Mouse (Mus musculus): Measurements from ENCODE around the gene Padi3. TPM values are rescaled to one million over a fixed set of nuclear protein-coding genes. Genes with fewer than 3 reads are reported as not detected.
A peak's percentile ranks its signal among the peaks of the same experiment; 100 is the strongest.

Gene Padi3
- polyA plus RNA-seq, 1 experiment, result 2.8 TPM

DNA sequence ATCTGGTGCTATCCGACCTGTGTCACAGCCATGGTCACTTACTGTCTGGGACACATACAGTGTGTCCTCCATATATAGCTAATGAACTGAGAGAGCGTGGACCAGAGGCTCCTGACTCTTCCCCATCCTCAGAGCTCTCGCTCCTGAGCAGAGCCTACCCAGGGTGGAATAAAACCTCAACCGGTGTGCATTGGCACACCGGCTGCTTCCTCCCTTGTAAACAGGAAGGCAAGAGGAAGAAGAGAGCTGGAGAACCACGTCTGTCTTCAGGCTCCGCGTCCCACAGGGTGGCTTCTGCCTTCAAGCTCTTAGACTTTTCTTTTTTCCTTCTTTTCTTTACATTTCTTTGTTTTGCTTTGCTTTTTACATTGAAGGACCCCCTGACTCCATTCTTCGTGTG lies 27.6 kb downstream of the Padi3 start:
- no peaks in the 10 kb centered on the region for H3K79me2 ChIP-seq (ENCODE audit: control insufficient read depth, insufficient read depth)
- no peaks in the 10 kb centered on the region for H3K36me3 ChIP-seq (ENCODE audit: control insufficient read depth, insufficient read depth)
- H3ac ChIP-seq (ENCODE audit: control insufficient read depth, insufficient read length), result no peak overlapping the region
- no peaks in the 10 kb centered on the region for H3K27me3 ChIP-seq (ENCODE audit: control insufficient read depth, insufficient read depth, insufficient read length)
- no peak overlapping the region for H3K4me2 ChIP-seq (ENCODE audit: low read depth)
- TF ChIP-seq SRF (IDR thresholded peaks at IDR 0.05; ENCODE audit: control insufficient read depth, insufficient read length, low read depth) (no peak), TCF12 (IDR thresholded peaks at IDR 0.05; ENCODE audit: insufficient read depth, poor library complexity, severe bottlenecking) (no peak), CEBPB (IDR thresholded peaks at IDR 0.05; ENCODE audit: insufficient read depth, poor library complexity, severe bottlenecking) (no peak), TCF3 (IDR thresholded peaks at IDR 0.05; ENCODE audit: insufficient read length, low read depth) (no peak), POLR2AphosphoS2 (IDR thresholded peaks at IDR 0.05; ENCODE audit: insufficient read length, low read depth) (no peak), E2F4 (IDR thresholded peaks at IDR 0.05; ENCODE audit: insufficient read depth) (no peak), MAX (IDR thresholded peaks at IDR 0.05; ENCODE audit: low read depth) (no peak), USF1 (IDR thresholded peaks at IDR 0.05; ENCODE audit: low read depth) (no peak), REST (IDR thresholded peaks at IDR 0.05; ENCODE audit: insufficient read depth, insufficient read length) (no peak), MYOG (IDR thresholded peaks at IDR 0.05; ENCODE audit: control insufficient read depth in 1 of 3, insufficient read depth in 1 of 3, insufficient read length in 2 of 3, low read depth in 2 of 3) (no peak), POLR2A (IDR thresholded peaks at IDR 0.05; ENCODE audit: insufficient read length, low read depth) (no peak), MYOD1 (IDR thresholded peaks at IDR 0.05; ENCODE audit: control insufficient read depth in 1 of 3, insufficient read length in 2 of 3, low read depth in 2 of 3) (no peak)
- no peak overlapping the region for H3K4me3 ChIP-seq

DNA sequence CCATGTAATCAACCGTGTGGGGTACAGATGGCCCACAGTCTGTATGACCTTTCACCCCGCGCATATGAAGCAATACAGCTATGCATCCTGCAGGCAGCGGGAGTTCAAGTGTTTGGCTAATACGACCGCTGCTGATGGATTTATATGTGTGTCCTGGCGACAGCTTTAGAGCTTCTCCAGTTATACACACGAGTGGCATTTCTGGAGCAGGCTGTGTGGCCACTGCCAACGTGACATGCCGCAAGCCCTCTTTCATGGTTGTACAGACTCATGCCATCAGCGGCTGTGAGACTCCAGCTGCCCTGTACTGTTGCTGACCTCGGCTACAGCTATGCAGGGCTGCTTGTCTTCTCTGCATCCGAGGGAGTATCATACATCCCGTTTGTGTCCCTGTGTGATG lies 29.9 kb downstream of the Padi3 start:
- no peak for TF ChIP-seq E2F4 (IDR thresholded peaks at IDR 0.05; ENCODE audit: insufficient read depth)
- TF ChIP-seq TCF12 (IDR thresholded peaks at IDR 0.05; ENCODE audit: insufficient read depth, poor library complexity, severe bottlenecking), result no peak
- no peak for TF ChIP-seq TCF3 (IDR thresholded peaks at IDR 0.05; ENCODE audit: insufficient read length, low read depth)
- no peak for TF ChIP-seq MYOG (IDR thresholded peaks at IDR 0.05; ENCODE audit: control insufficient read depth in 1 of 3, insufficient read depth in 1 of 3, insufficient read length in 2 of 3, low read depth in 2 of 3)
- TF ChIP-seq MAX (IDR thresholded peaks at IDR 0.05; ENCODE audit: low read depth), result no peak
- TF ChIP-seq POLR2AphosphoS2 (IDR thresholded peaks at IDR 0.05; ENCODE audit: insufficient read length, low read depth), result no peak
- TF ChIP-seq MYOD1 (IDR thresholded peaks at IDR 0.05; ENCODE audit: control insufficient read depth in 1 of 3, insufficient read length in 2 of 3, low read depth in 2 of 3), result no peak
- no peak for TF ChIP-seq REST (IDR thresholded peaks at IDR 0.05; ENCODE audit: insufficient read depth, insufficient read length)
- no peak for TF ChIP-seq USF1 (IDR thresholded peaks at IDR 0.05; ENCODE audit: low read depth)
- no peak for TF ChIP-seq SRF (IDR thresholded peaks at IDR 0.05; ENCODE audit: control insufficient read depth, insufficient read length, low read depth)
- TF ChIP-seq POLR2A (IDR thresholded peaks at IDR 0.05; ENCODE audit: insufficient read length, low read depth), result no peak

DNA sequence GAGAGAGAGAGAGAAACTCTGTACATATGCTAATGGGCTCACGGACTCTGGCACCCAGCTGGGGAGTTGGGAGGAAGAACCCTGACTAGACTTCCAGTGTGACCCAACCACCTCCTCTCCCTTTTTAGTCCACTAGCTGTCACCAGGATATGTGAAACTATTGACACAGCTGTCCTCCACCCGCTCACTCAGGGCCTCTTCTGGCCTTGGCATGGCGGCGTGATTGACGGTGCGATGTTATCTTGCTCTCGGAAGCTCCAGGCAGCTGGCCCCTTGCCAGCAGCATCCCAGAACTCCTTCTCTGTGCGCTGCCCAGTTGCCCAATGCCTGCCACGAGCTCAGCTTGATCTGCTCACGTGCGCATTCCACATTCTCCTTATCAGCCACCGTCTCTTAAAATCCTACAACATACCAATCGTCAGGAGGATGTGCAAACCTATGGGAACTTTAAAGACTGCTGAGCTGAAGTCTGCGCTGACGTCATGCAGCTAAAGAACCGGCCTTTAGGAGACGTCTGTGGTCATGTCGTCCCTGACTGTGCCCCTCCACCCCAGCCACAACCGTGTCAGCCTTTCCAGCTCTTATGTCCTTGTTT lies 30.5 kb downstream of the Padi3 start:
- H3K4me3 ChIP-seq, result no peak overlapping the region
- H3K36me3 ChIP-seq (ENCODE audit: control insufficient read depth, insufficient read depth), result no peaks in the 10 kb centered on the region
- TF ChIP-seq E2F4 (IDR thresholded peaks at IDR 0.05; ENCODE audit: insufficient read depth) (no peak), MAX (IDR thresholded peaks at IDR 0.05; ENCODE audit: low read depth) (no peak), POLR2AphosphoS2 (IDR thresholded peaks at IDR 0.05; ENCODE audit: insufficient read length, low read depth) (no peak), POLR2A (IDR thresholded peaks at IDR 0.05; ENCODE audit: insufficient read length, low read depth) (no peak), MYOG (IDR thresholded peaks at IDR 0.05; ENCODE audit: control insufficient read depth in 1 of 3, insufficient read depth in 1 of 3, insufficient read length in 2 of 3, low read depth in 2 of 3) (peak in 2 of 3 experiments; percentile 30 to 92), TCF12 (IDR thresholded peaks at IDR 0.05; ENCODE audit: insufficient read depth, poor library complexity, severe bottlenecking) (peak; percentile 60), SRF (IDR thresholded peaks at IDR 0.05; ENCODE audit: control insufficient read depth, insufficient read length, low read depth) (no peak), CEBPB (IDR thresholded peaks at IDR 0.05; ENCODE audit: insufficient read depth, poor library complexity, severe bottlenecking) (0 out of 2 replicates have a peak, but pooled peaks have one; percentile 1), USF1 (IDR thresholded peaks at IDR 0.05; ENCODE audit: low read depth) (no peak), MYOD1 (IDR thresholded peaks at IDR 0.05; ENCODE audit: control insufficient read depth in 1 of 3, insufficient read length in 2 of 3, low read depth in 2 of 3) (peak; percentile 67 to 97 (median 82)), REST (IDR thresholded peaks at IDR 0.05; ENCODE audit: insufficient read depth, insufficient read length) (no peak), TCF3 (IDR thresholded peaks at IDR 0.05; ENCODE audit: insufficient read length, low read depth) (peak; percentile 61)
- H3K27me3 ChIP-seq (ENCODE audit: control insufficient read depth, insufficient read depth, insufficient read length), result no peaks in the 10 kb centered on the region
- no peaks in the 10 kb centered on the region for H3K79me2 ChIP-seq (ENCODE audit: control insufficient read depth, insufficient read depth)
- H3K4me2 ChIP-seq (ENCODE audit: low read depth), result no peak overlapping the region
- no peak overlapping the region for H3ac ChIP-seq (ENCODE audit: control insufficient read depth, insufficient read length)

More for the DNA sequence above, 29.9 kb downstream of the Padi3 start:
- Histone ChIP-seq H3K79me2 (ENCODE audit: control insufficient read depth, insufficient read depth) (no peaks in the 10 kb centered on the region), H3K4me3 (no peak overlapping the region), H3K4me2 (ENCODE audit: low read depth) (no peak overlapping the region), H3K27me3 (ENCODE audit: control insufficient read depth, insufficient read depth, insufficient read length) (no peaks in the 10 kb centered on the region), H3ac (ENCODE audit: control insufficient read depth, insufficient read length) (no peak overlapping the region), H3K36me3 (ENCODE audit: control insufficient read depth, insufficient read depth) (no peaks in the 10 kb centered on the region)

DNA sequence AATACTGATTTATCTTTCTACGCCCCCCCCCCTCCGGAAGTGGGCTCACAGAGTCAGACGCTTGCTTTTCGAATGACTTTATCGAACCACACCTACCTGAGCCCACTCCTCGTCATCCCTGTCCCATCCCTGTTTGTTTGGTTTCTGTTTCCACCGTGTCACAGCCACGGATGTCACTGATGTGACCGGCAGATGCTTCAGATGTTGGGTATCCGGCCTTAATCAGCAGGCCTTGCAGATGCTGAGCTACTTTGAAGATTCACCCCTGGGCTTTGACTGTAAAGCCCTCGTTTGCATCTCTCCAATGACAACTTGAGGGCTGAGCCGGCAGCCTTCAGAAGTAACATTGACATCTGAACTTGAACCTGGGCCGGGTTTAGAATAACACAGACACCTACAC lies 33.8 kb downstream of the Padi3 start:
- TF ChIP-seq REST (IDR thresholded peaks at IDR 0.05; ENCODE audit: insufficient read depth, insufficient read length), result no peak
- TF ChIP-seq E2F4 (IDR thresholded peaks at IDR 0.05; ENCODE audit: insufficient read depth), result no peak
- TF ChIP-seq USF1 (IDR thresholded peaks at IDR 0.05; ENCODE audit: low read depth), result no peak
- TF ChIP-seq TCF12 (IDR thresholded peaks at IDR 0.05; ENCODE audit: insufficient read depth, poor library complexity, severe bottlenecking), result no peak
- TF ChIP-seq MAX (IDR thresholded peaks at IDR 0.05; ENCODE audit: low read depth), result no peak
- TF ChIP-seq MYOG (IDR thresholded peaks at IDR 0.05; ENCODE audit: control insufficient read depth in 1 of 3, insufficient read depth in 1 of 3, insufficient read length in 2 of 3, low read depth in 2 of 3), result no peak
- TF ChIP-seq CEBPB (IDR thresholded peaks at IDR 0.05; ENCODE audit: insufficient read depth, poor library complexity, severe bottlenecking), result no peak
- no peak for TF ChIP-seq SRF (IDR thresholded peaks at IDR 0.05; ENCODE audit: control insufficient read depth, insufficient read length, low read depth)
- no peak for TF ChIP-seq POLR2A (IDR thresholded peaks at IDR 0.05; ENCODE audit: insufficient read length, low read depth)
- TF ChIP-seq TCF3 (IDR thresholded peaks at IDR 0.05; ENCODE audit: insufficient read length, low read depth), result no peak
- TF ChIP-seq MYOD1 (IDR thresholded peaks at IDR 0.05; ENCODE audit: control insufficient read depth in 1 of 3, insufficient read length in 2 of 3, low read depth in 2 of 3), result no peak
- TF ChIP-seq POLR2AphosphoS2 (IDR thresholded peaks at IDR 0.05; ENCODE audit: insufficient read length, low read depth), result no peak
- no peaks in the 10 kb centered on the region for H3K27me3 ChIP-seq (ENCODE audit: control insufficient read depth, insufficient read depth, insufficient read length)
- no peak overlapping the region for H3ac ChIP-seq (ENCODE audit: control insufficient read depth, insufficient read length)
- H3K4me2 ChIP-seq (ENCODE audit: low read depth), result no peak overlapping the region
- H3K79me2 ChIP-seq (ENCODE audit: control insufficient read depth, insufficient read depth), result no peaks in the 10 kb centered on the region
- H3K36me3 ChIP-seq (ENCODE audit: control insufficient read depth, insufficient read depth), result no peaks in the 10 kb centered on the region
- no peak overlapping the region for H3K4me3 ChIP-seq
